Mouse (Mus musculus): Measurements from ENCODE around the gene Hdac9.

Hdac9 gene

GRCm38 (mm10) chr12:34215023-34216020, 701.6 kb downstream of the Hdac9 start:
- no peak for DNase-seq

- no peak for DNase-seq
Measured at GRCm38 (mm10) chr12:34212162-34212561, 704.7 kb downstream of the Hdac9 start.

- DNase-seq, result no peak
Measured at GRCm38 (mm10) chr12:34201471-34201870, 715.4 kb downstream of the Hdac9 start.

GRCm38 (mm10) chr12:34200030-34200446, 716.9 kb downstream of the Hdac9 start:
- DNase-seq, result no peak

- no peak for DNase-seq
Measured at GRCm38 (mm10) chr12:34195155-34195828, 721.6 kb downstream of the Hdac9 start.

- no peak for DNase-seq
Measured at GRCm38 (mm10) chr12:34194116-34194515, 722.8 kb downstream of the Hdac9 start.

- DNase-seq, result no peak
Measured at GRCm38 (mm10) chr12:34191246-34191645, 725.6 kb downstream of the Hdac9 start.

- no peak for DNase-seq
Measured at GRCm38 (mm10) chr12:34178931-34179330, 738.0 kb downstream of the Hdac9 start.

- DNase-seq, result no peak
Measured at GRCm38 (mm10) chr12:34176790-34177189, 740.1 kb downstream of the Hdac9 start.

GRCm38 (mm10) chr12:34173036-34173435, 743.9 kb downstream of the Hdac9 start:
- DNase-seq, result no peak

GRCm38 (mm10) chr12:34170601-34171000, 746.3 kb downstream of the Hdac9 start:
- no peak for DNase-seq

GRCm38 (mm10) chr12:34165674-34166073, 751.2 kb downstream of the Hdac9 start:
- DNase-seq, result no peak

- no peak for DNase-seq
Measured at GRCm38 (mm10) chr12:34156301-34156700, 760.6 kb downstream of the Hdac9 start.

GRCm38 (mm10) chr12:34155740-34156139, 761.2 kb downstream of the Hdac9 start:
- DNase-seq, result no peak

- DNase-seq, result no peak
Measured at GRCm38 (mm10) chr12:34154757-34155156, 762.1 kb downstream of the Hdac9 start.

GRCm38 (mm10) chr12:34151336-34151735, 765.6 kb downstream of the Hdac9 start:
- DNase-seq, result no peak

- DNase-seq, result no peak
Measured at GRCm38 (mm10) chr12:34142743-34143142, 774.2 kb downstream of the Hdac9 start.

- DNase-seq, result no peak
Measured at GRCm38 (mm10) chr12:34113336-34113735, 803.6 kb downstream of the Hdac9 start.

- DNase-seq, result no peak
Measured at GRCm38 (mm10) chr12:34092953-34093352, 823.9 kb downstream of the Hdac9 start.

- DNase-seq, result no peak
Measured at GRCm38 (mm10) chr12:34091851-34092250, 825.0 kb downstream of the Hdac9 start.

GRCm38 (mm10) chr12:34087292-34087942, 829.5 kb downstream of the Hdac9 start:
- DNase-seq, result no peak

- DNase-seq, result no peak
Measured at GRCm38 (mm10) chr12:34076981-34077380, 839.9 kb downstream of the Hdac9 start.

- no peak for DNase-seq
Measured at GRCm38 (mm10) chr12:34075805-34076509, 840.9 kb downstream of the Hdac9 start.
